Mouse (Mus musculus): ENCODE data around the gene Rab11fip5.

- no peak for TF ChIP-seq CTCF (IDR thresholded peaks at IDR 0.05; ENCODE audit: borderline replicate concordance, insufficient read depth, low read depth, low read length)
- no peak for TF ChIP-seq POLR2A (IDR thresholded peaks at IDR 0.05; ENCODE audit: borderline replicate concordance, insufficient read depth, low read length)
Measured at GRCm38 (mm10) chr6:85363231-85363905, 11.1 kb downstream of the Rab11fip5 start.

Measured in cerebellum, adult 2 months (tissue).